Mouse (Mus musculus) spleen, postnatal 0 days (tissue): ENCODE data around the gene Olfr149. TPM values are rescaled to one million over a fixed set of nuclear protein-coding genes. Genes with fewer than 3 reads are reported as not detected.

Source experiments
- polyA plus RNA-seq: library from polyadenylated mRNA; unstranded; fragments of >200 nt; fragmentation: Nextera tagmentation; extraction: Ambion mirVana; gene quantifications from 2 replicates; pipeline ENCODE4 v1.2.1, GENCODE M21; 2015

Gene Olfr149
- polyA plus RNA-seq: not detected in 2 replicates

DNA sequence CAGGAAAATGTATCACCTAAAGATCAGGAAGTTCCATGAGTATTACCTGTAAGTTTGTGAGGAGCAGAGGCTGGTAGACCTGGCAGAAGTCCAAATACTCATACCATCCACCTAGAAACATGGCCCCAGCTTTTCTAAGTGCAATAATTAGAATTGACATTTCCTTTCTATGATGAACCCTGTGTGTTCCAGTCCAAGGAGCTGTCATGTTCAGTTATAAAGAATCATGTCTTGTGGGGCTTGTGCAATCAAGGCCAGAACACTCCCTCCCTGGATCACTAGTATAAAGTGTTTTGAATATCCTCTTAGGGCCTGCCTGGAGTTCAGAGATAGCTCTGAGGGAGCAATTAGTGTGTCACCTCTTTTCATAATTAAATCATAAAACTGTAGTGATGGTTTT is at the start of gene Olfr149:
Olfr149 (minus strand) TSS at position 101 of the 400 bp plus-strand sequence.

DNA sequence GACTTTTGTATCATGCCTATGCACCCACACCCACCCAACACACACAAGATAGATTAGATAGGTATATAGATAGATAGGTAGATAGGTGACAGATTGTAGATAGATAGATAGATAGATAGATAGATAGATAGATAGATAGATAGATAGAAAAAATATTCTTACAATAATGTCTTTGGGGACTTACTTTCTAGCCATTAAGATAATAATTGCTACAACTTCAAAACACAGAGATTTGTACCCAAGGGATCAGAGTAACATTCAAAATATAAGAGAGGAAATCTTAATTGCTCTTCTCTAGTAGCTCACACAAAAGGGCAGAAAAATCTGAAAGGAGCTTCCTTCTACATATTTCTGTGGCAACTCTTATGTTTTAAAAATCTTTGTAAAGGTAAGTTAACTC is 39.0 kb upstream of the Olfr149 start, which contains the start of gene Olfr967:
Olfr967 (plus strand) TSS at position 301 of the 400 bp plus-strand sequence.

DNA sequence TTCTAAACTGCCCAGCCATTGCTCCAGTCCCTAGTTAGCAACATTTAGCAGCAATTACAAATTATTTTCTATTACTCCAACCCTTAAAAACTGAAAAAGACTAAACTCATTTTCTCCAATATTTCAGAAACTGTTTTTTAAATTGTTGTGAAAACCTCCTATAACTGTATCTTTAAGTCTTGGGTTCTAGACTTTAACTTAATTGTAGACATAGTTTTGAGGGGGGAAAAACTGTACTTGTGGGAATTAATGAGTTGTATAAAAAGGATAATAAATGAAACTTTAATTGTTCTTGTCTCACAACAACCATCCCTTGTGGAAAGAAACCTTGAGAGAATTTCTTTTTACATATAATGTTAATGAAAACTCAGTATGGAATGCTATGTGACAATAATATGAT is 23.8 kb upstream of the Olfr149 start, which contains the start of gene Olfr150:
Olfr150 (plus strand) TSS at position 301 of the 400 bp plus-strand sequence.

DNA sequence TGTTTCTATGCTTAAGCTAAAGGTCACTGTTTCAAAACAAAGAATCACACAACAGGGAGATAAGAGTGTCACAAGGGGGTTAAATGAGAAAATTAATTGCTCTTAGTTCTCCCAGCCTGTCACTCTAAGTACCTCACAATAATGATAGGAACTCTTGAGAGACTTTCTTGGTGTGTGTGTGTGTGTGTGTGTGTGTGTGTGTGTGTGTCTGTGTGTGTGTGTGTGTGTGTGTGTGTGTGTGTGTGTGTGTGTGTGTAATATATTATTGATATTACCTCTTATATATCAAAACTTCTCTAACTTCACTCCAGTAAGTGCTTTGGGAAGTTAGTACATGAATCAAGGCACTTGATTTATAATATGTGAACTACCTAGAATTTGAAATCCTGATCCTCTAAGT is 4.1 kb upstream of the Olfr149 start, which contains the start of gene Olfr965:
Olfr965 (plus strand) TSS at position 301 of the 400 bp plus-strand sequence.

DNA sequence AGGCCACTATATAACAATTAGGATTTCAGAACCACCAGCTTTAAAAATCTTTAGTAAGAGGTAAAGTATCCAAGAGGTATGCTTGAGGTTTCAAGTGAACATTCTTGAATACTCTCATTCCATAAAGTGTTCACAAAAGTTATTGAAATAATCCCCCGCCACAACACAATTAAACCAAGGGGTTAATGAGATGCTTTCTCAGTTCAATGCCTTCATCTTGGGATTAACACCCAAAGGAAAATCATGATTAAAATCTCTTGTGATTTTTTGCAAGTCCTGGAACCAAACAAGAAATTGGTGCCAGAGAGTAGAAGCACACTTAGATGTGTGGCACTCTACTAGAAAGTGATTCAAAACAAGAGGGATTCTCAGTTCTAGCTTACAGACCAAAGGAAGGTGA is 40.0 kb downstream of the Olfr149 start, which contains the start of gene Olfr963:
Olfr963 (plus strand) TSS at position 301 of the 400 bp plus-strand sequence.

Other genes with a start within 250 kb of the Olfr149 start
- not detected in 2 replicates for gene Olfr955, start 235.2 kb downstream of the Olfr149 start, polyA plus RNA-seq
- gene Olfr44, start 213.1 kb downstream of the Olfr149 start, polyA plus RNA-seq: not detected in 2 replicates
- gene Olfr957, start 191.3 kb downstream of the Olfr149 start, polyA plus RNA-seq: not detected in 2 replicates
- gene Olfr958, start 153.1 kb downstream of the Olfr149 start, polyA plus RNA-seq: not detected in 2 replicates
- not detected in 2 replicates for gene Olfr959, start 131.5 kb downstream of the Olfr149 start, polyA plus RNA-seq
- gene AW551984, start 102.7 kb downstream of the Olfr149 start, polyA plus RNA-seq: 2.8 and 4.7 TPM in 2 replicates
- not detected in 2 replicates for gene Olfr148, start 96.5 kb downstream of the Olfr149 start, polyA plus RNA-seq
- gene Olfr960, start 85.7 kb downstream of the Olfr149 start, polyA plus RNA-seq: not detected in 2 replicates
- gene Olfr961, start 62.0 kb downstream of the Olfr149 start, polyA plus RNA-seq: not detected in 2 replicates
- not detected in 2 replicates for gene Olfr963, start 39.9 kb downstream of the Olfr149 start, polyA plus RNA-seq
- gene Olfr965, start 4.2 kb upstream of the Olfr149 start, polyA plus RNA-seq: not detected in 2 replicates
- gene Olfr150, start 23.9 kb upstream of the Olfr149 start, polyA plus RNA-seq: not detected in 2 replicates
- not detected in 2 replicates for gene Olfr967, start 39.1 kb upstream of the Olfr149 start, polyA plus RNA-seq
- not detected in 2 replicates for gene Olfr968, start 76.1 kb upstream of the Olfr149 start, polyA plus RNA-seq
- gene Olfr969, start 83.8 kb upstream of the Olfr149 start, polyA plus RNA-seq: not detected in 2 replicates
- not detected in 2 replicates for gene Olfr970, start 101.7 kb upstream of the Olfr149 start, polyA plus RNA-seq
- not detected in 2 replicates for gene Olfr971, start 129.8 kb upstream of the Olfr149 start, polyA plus RNA-seq
- gene Olfr972, start 159.3 kb upstream of the Olfr149 start, polyA plus RNA-seq: not detected in 2 replicates
- not detected in 2 replicates for gene Olfr229, start 200.2 kb upstream of the Olfr149 start, polyA plus RNA-seq
- gene Olfr974, start 230.4 kb upstream of the Olfr149 start, polyA plus RNA-seq: not detected in 2 replicates
- gene Olfr975, start 244.9 kb upstream of the Olfr149 start, polyA plus RNA-seq: not detected in 2 replicates